Mouse (Mus musculus) liver, adult 2 months (tissue): Measurements from ENCODE around the gene Hs6st2.

Experiments
- CTCF ChIP-seq: fragments of 200-500 bp; IDR thresholded peaks from 2 replicates; pipeline ENCODE4 v1.5.1; 2011; ENCODE audit warnings: low read depth, low read length, control low read depth
- POLR2A ChIP-seq: fragments of 200-500 bp; IDR thresholded peaks from 2 replicates; pipeline ENCODE4 v1.6.1; 2011; ENCODE audit warnings: low read length, control low read depth; ENCODE audit not compliant: insufficient read depth; ENCODE audit errors: extremely low read depth

DNA sequence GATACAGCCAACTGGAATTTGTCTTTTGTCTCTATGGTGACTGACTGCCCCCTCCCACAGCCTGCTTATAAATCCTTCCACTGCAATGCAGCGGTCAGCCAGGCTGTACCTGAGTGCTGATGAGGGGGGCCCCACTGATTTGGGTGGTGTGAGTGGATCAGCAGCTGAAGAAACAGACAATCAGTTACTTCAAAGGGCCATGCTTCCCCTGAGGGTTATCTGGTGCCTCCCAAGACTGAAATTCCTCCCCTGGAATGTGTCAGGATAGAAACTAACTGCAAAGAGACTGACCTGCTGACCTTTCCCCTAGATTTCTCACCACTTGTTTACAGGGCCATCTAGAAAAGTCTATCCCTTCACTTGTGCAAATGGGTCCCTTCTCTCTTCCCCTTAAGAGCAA, 166.8 kb downstream of the Hs6st2 start:
- TF ChIP-seq CTCF (no peak), POLR2A (no peak)
